Mouse (Mus musculus): ENCODE results near the gene Trmt2a. TPM values are rescaled to one million over a fixed set of nuclear protein-coding genes. Genes with fewer than 3 reads are reported as not detected.

The Trmt2a gene
- polyA plus RNA-seq, 1 experiment from 2014 or later: 58.2 TPM

DNA sequence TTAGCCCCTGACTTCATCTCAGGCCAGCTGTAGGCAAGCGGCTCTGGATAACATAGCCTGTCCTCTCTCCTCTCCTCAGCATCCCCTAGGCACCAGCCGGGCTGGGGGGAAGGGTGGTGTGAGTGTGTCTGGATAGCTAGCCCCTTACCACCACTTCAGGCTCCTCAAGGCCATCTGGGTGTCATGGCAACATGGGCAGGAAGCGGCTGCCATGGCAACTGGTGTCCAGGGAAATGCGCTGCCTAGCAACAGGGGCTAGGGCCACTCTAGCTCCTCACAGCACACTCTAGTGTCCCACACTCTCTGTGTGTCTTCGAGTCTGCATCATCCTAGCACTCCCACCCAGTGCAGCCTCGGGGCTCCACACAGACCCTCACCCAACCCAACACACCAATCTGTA lies 34.8 kb upstream of the Trmt2a start:
- Histone ChIP-seq H3K4me3 (ENCODE audit: low read depth, low read length) (no peak overlapping the region), H3K4me2 (no peak overlapping the region), H3K27ac (ENCODE audit: low read depth, low read length) (no peak overlapping the region), H3K9ac (ENCODE audit: low read depth, low read length) (no peak overlapping the region), H3K36me3 (ENCODE audit: control insufficient read depth, insufficient read depth, low read length) (no peaks in the 10 kb centered on the region), H3K9me3 (replicated peaks; ENCODE audit: control insufficient read depth, low read length) (no peaks in the 10 kb centered on the region), H3K4me1 (ENCODE audit: control insufficient read depth, insufficient read depth, low read length) (peaks cover 8% of the 10 kb centered on the region; the same call in 1 of the 2 replicates), H3K27me3 (ENCODE audit: control insufficient read depth, insufficient read depth, low read length) (peaks cover 8% of the 10 kb centered on the region; the same call in 1 of the 2 replicates)
- 58% methylated on average over 6 of the region's 6 CpGs for WGBS (ENCODE audit: insufficient replicate concordance)
- ATAC-seq (replicated peaks; ENCODE audit: insufficient number of reproducible peaks, low FRiP score, low TSS enrichment): no peak

DNA sequence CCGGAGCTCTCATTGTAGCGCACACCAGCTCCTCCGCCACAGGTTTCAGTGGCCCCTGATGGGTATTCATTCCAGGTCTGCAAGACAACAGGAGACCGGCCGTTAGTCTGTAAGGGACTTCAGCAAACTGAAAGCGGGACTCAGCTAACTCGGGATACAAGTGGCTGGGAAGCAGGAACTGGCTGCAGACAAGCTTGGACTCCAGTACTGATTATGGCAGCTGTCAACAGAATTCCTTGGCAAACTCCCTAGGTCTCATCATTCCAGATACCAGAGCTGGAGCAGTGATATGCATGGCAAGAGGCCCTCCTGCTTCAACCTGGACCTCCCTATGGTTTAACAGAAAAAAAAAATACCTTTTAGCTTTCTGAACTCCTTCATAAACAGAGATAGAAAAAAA lies 33.6 kb upstream of the Trmt2a start:
- peaks cover 7% of the 10 kb centered on the region; the same call in 1 of the 2 replicates for H3K27me3 ChIP-seq (ENCODE audit: control insufficient read depth, insufficient read depth, low read length)
- H3K36me3 ChIP-seq (ENCODE audit: control insufficient read depth, insufficient read depth, low read length): no peaks in the 10 kb centered on the region
- no peak overlapping the region for H3K9ac ChIP-seq (ENCODE audit: low read depth, low read length)
- H3K4me2 ChIP-seq: no peak overlapping the region
- no peak for ATAC-seq (replicated peaks; ENCODE audit: insufficient number of reproducible peaks, low FRiP score, low TSS enrichment)
- 54% methylated on average over 7 of the region's 7 CpGs for WGBS (ENCODE audit: insufficient replicate concordance)
- no peaks in the 10 kb centered on the region for H3K9me3 ChIP-seq (replicated peaks; ENCODE audit: control insufficient read depth, low read length)
- H3K4me1 ChIP-seq (ENCODE audit: control insufficient read depth, insufficient read depth, low read length): peaks cover 14% of the 10 kb centered on the region
- H3K27ac ChIP-seq (ENCODE audit: low read depth, low read length): no peak overlapping the region
- H3K4me3 ChIP-seq (ENCODE audit: low read depth, low read length): no peak overlapping the region

DNA sequence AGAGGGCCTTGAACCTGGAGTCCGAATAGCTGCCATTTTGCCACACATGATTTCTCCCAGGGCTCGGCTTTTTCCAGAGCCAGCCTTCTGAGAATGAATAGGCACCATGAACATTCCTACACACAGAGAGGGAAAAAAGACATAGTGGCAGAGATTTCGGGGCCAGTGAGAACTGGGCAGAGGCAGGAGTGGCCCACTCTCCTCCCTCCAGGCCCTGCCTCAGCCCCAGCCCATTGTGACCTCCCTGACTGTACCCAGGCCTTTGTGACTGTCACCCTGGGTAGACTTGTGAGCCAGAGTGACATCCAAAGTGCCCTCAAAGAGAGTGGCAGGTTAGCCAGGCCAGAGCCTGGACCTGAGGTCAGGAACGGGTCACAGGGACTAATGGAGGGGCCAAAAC lies 30.9 kb upstream of the Trmt2a start, which contains the start of gene Ccdc188:
Gene Ccdc188 (plus strand): TSS at position 301 of the 400 bp plus-strand sequence.
- Histone ChIP-seq H3K27ac (ENCODE audit: low read depth, low read length) (no peak within 1 kb of the TSS), H3K4me1 (ENCODE audit: control insufficient read depth, insufficient read depth, low read length) (peaks cover 19% of the 10 kb centered on the region), H3K9me3 (replicated peaks; ENCODE audit: control insufficient read depth, low read length) (no peaks in the 10 kb centered on the region), H3K36me3 (ENCODE audit: control insufficient read depth, insufficient read depth, low read length) (peaks cover 6% of the 10 kb centered on the region), H3K4me3 (ENCODE audit: low read depth, low read length) (no peak within 1 kb of the TSS), H3K27me3 (ENCODE audit: control insufficient read depth, insufficient read depth, low read length) (no peaks in the 10 kb centered on the region), H3K9ac (ENCODE audit: low read depth, low read length) (no peak within 1 kb of the TSS), H3K4me2 (no peak within 1 kb of the TSS)
- ATAC-seq (replicated peaks; ENCODE audit: insufficient number of reproducible peaks, low FRiP score, low TSS enrichment): no peak
- 81% methylated on average over 4 of the region's 4 CpGs for whole genome bisulfite sequencing (ENCODE audit: insufficient replicate concordance)

DNA sequence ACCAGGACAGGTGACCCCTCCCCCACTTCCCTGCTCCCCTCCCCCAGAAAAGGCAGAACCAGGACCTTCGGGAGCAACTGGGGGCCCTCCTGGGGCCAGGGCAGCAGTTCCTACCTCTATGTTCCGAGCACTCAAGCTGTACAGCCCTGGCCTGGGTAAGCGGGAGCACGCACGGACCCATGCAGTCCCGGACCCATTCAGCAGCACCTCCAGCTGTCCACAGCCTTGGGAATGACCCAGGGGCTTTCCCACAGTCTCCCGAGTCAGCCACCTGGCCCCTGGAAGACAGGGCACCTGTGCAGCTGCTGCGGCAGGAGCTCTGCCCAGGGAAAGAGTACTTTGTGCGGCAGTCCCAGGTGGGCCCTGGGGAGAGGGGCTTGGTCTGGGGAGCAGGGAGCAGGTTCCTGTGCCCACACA lies 29.9 kb upstream of the Trmt2a start:
- Histone ChIP-seq H3K4me3 (ENCODE audit: low read depth, low read length) (no peak overlapping the region), H3K9ac (ENCODE audit: low read depth, low read length) (no peak overlapping the region), H3K27ac (ENCODE audit: low read depth, low read length) (no peak overlapping the region), H3K4me2 (no peak overlapping the region), H3K27me3 (ENCODE audit: control insufficient read depth, insufficient read depth, low read length) (no peaks in the 10 kb centered on the region), H3K9me3 (replicated peaks; ENCODE audit: control insufficient read depth, low read length) (no peaks in the 10 kb centered on the region), H3K4me1 (ENCODE audit: control insufficient read depth, insufficient read depth, low read length) (peaks cover 19% of the 10 kb centered on the region), H3K36me3 (ENCODE audit: control insufficient read depth, insufficient read depth, low read length) (peaks cover 10% of the 10 kb centered on the region)
- WGBS (ENCODE audit: insufficient replicate concordance): 61% methylated on average over 9 of the region's 9 CpGs
- no peak for ATAC-seq (replicated peaks; ENCODE audit: insufficient number of reproducible peaks, low FRiP score, low TSS enrichment)

DNA sequence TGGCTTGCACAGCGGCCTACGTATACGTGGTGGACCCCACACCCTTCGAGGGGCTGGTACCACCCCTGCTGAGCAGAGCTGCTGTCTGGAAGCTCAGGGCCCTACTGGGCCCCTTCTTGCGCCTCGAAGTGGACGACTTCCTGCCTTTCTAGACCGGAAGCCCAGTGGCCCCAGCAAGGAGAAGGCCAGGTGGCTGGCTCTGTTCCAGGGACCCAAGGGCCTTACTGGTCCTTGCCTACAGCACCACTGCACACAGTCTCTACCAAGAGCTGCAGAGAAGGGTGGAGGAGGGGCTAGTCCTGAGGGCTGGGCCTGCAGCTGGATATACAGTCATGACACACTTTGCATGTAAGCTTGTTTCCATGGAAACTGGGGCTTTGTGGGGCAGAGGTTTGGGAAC lies 28.5 kb upstream of the Trmt2a start:
- Histone ChIP-seq H3K4me3 (ENCODE audit: low read depth, low read length) (no peak overlapping the region), H3K4me2 (no peak overlapping the region), H3K27ac (ENCODE audit: low read depth, low read length) (no peak overlapping the region), H3K27me3 (ENCODE audit: control insufficient read depth, insufficient read depth, low read length) (no peaks in the 10 kb centered on the region), H3K36me3 (ENCODE audit: control insufficient read depth, insufficient read depth, low read length) (peaks cover 22% of the 10 kb centered on the region), H3K9me3 (replicated peaks; ENCODE audit: control insufficient read depth, low read length) (no peaks in the 10 kb centered on the region), H3K4me1 (ENCODE audit: control insufficient read depth, insufficient read depth, low read length) (peaks cover 11% of the 10 kb centered on the region), H3K9ac (ENCODE audit: low read depth, low read length) (peak overlapping the region; percentile 58; the same call in 1 of the 2 replicates)
- WGBS (ENCODE audit: insufficient replicate concordance): 57% methylated on average over 8 of the region's 8 CpGs
- 0 out of 2 replicates have a peak, but pooled peaks have one; percentile 19 for ATAC-seq (replicated peaks; ENCODE audit: insufficient number of reproducible peaks, low FRiP score, low TSS enrichment)

DNA sequence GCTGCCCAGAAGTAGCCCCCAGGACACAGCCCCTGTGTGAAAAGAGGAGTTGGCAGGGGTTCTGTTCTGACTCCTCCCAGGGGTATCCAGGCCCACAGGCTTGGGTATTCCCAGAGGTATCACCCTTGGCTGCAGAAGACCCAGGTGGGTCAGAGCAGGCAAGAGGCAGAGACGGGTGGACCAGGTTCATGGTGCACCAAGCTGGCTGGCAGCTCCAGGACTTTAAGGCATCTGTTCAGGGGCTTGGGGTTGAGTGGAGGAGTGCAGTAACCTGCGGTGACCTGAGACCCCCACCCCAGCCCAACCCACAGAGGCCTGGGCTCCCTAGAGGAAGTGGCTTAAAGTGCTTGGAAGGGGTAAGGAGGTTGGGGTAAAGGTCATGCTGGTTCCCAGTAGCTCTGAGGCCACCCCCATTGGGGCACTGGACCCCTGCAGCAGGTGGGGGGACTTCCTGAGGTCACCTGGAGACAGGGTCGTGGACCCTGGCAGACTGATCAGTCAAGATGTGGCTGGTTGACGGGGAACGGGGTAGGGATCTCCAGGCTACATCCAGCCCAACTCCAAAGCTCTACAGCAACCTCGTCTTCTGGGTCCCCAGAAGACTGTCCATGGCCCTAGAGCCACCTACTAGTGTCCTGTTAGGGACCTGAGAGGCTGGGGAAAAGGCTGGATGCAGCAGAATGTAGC lies 27.5 kb upstream of the Trmt2a start:
- Histone ChIP-seq H3K27ac (ENCODE audit: low read depth, low read length) (no peak overlapping the region), H3K27me3 (ENCODE audit: control insufficient read depth, insufficient read depth, low read length) (no peaks in the 10 kb centered on the region), H3K4me2 (no peak overlapping the region), H3K9ac (ENCODE audit: low read depth, low read length) (no peak overlapping the region), H3K4me1 (ENCODE audit: control insufficient read depth, insufficient read depth, low read length) (peaks cover 11% of the 10 kb centered on the region), H3K9me3 (replicated peaks; ENCODE audit: control insufficient read depth, low read length) (no peaks in the 10 kb centered on the region), H3K4me3 (ENCODE audit: low read depth, low read length) (no peak overlapping the region), H3K36me3 (ENCODE audit: control insufficient read depth, insufficient read depth, low read length) (peaks cover 31% of the 10 kb centered on the region)
- 86% methylated on average over 6 of the region's 6 CpGs for WGBS (ENCODE audit: insufficient replicate concordance)
- no peak for ATAC-seq (replicated peaks; ENCODE audit: insufficient number of reproducible peaks, low FRiP score, low TSS enrichment)

DNA sequence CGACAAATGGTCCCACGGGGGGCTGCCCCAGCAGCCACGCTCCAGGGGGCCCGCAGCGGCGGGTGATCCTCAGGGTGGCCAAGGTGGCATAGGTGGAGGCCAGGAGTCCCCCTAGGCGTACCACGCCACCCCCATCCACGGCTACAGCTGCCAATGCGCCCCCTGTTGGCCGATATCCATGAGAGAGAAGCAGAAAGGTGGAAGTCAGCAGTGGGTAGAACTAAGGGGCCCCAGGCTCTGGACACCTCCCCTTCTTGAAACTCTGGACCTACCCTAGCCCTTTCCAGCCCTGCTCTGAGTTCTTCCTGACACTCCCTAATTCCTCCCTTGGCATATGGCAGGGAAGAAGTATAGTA lies 27.0 kb upstream of the Trmt2a start:
- Histone ChIP-seq H3K27me3 (ENCODE audit: control insufficient read depth, insufficient read depth, low read length) (no peaks in the 10 kb centered on the region), H3K4me2 (no peak overlapping the region), H3K9me3 (replicated peaks; ENCODE audit: control insufficient read depth, low read length) (no peaks in the 10 kb centered on the region), H3K4me3 (ENCODE audit: low read depth, low read length) (no peak overlapping the region), H3K27ac (ENCODE audit: low read depth, low read length) (no peak overlapping the region), H3K9ac (ENCODE audit: low read depth, low read length) (no peak overlapping the region), H3K36me3 (ENCODE audit: control insufficient read depth, insufficient read depth, low read length) (peaks cover 34% of the 10 kb centered on the region), H3K4me1 (ENCODE audit: control insufficient read depth, insufficient read depth, low read length) (peaks cover 11% of the 10 kb centered on the region)
- 72% methylated on average over 11 of the region's 11 CpGs for WGBS (ENCODE audit: insufficient replicate concordance)
- no peak for ATAC-seq (replicated peaks; ENCODE audit: insufficient number of reproducible peaks, low FRiP score, low TSS enrichment)

DNA sequence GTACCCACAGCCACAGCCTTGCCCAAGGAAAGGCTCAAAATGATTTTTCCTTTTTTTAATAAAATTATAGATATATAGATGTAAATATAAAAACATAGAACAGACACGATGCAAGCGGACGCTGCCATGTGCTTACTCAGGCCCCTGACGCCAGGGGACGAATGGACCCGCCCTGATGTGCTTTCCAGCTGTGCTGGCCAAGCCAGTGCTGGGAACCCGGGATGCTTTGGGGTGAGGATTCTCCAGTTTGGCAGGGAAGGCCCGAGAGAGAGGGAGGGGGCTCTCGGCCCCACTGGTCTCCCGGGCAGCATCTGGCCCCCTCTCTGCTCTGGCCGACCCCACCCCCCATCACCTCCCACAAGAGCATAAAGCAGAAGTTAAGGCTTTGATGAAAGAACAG lies 26.3 kb upstream of the Trmt2a start:
- Histone ChIP-seq H3K27ac (ENCODE audit: low read depth, low read length) (no peak overlapping the region), H3K9me3 (replicated peaks; ENCODE audit: control insufficient read depth, low read length) (no peaks in the 10 kb centered on the region), H3K27me3 (ENCODE audit: control insufficient read depth, insufficient read depth, low read length) (no peaks in the 10 kb centered on the region), H3K9ac (ENCODE audit: low read depth, low read length) (no peak overlapping the region), H3K36me3 (ENCODE audit: control insufficient read depth, insufficient read depth, low read length) (peaks cover 35% of the 10 kb centered on the region), H3K4me2 (no peak overlapping the region), H3K4me3 (ENCODE audit: low read depth, low read length) (no peak overlapping the region), H3K4me1 (ENCODE audit: control insufficient read depth, insufficient read depth, low read length) (peaks cover 11% of the 10 kb centered on the region)
- no peak for ATAC-seq (replicated peaks; ENCODE audit: insufficient number of reproducible peaks, low FRiP score, low TSS enrichment)
- 74% methylated on average over 11 of the region's 11 CpGs for WGBS (ENCODE audit: insufficient replicate concordance)

DNA sequence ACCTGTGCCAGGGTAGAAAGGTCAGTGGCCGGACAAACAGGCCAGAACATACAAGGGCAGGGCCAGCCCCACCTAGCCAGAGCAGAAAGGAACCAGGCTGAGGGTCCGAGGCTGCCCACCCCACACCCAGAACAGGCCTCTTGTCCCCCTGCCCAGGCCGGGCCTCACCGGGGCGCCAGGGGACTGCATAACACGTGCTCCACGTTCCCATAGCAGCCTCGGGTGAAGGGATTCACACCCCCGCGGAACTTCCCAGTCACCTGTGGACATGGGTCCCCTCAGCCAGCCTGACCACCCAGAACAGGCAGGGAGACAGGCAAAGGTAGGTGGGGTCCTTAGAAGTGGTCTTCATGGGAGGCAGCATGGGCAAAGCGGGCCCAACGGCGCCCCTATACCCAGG lies 21.3 kb upstream of the Trmt2a start:
- peaks cover 29% of the 10 kb centered on the region for H3K36me3 ChIP-seq (ENCODE audit: control insufficient read depth, insufficient read depth, low read length)
- no peaks in the 10 kb centered on the region for H3K9me3 ChIP-seq (replicated peaks; ENCODE audit: control insufficient read depth, low read length)
- no peak overlapping the region for H3K4me3 ChIP-seq (ENCODE audit: low read depth, low read length)
- ATAC-seq (replicated peaks; ENCODE audit: insufficient number of reproducible peaks, low FRiP score, low TSS enrichment): no peak
- H3K4me2 ChIP-seq: no peak overlapping the region
- 92% methylated on average over 13 of the region's 13 CpGs for WGBS (ENCODE audit: insufficient replicate concordance)
- H3K9ac ChIP-seq (ENCODE audit: low read depth, low read length): no peak overlapping the region
- H3K4me1 ChIP-seq (ENCODE audit: control insufficient read depth, insufficient read depth, low read length): peaks cover 25% of the 10 kb centered on the region
- no peak overlapping the region for H3K27ac ChIP-seq (ENCODE audit: low read depth, low read length)
- no peaks in the 10 kb centered on the region for H3K27me3 ChIP-seq (ENCODE audit: control insufficient read depth, insufficient read depth, low read length)
